Mouse (Mus musculus): ENCODE results near the gene Cdh22. TPM values are rescaled to one million over a fixed set of nuclear protein-coding genes. Genes with fewer than 3 reads are reported as not detected.

The Cdh22 gene
- polyA plus RNA-seq, 1 experiment, result 1.3 TPM

DNA sequence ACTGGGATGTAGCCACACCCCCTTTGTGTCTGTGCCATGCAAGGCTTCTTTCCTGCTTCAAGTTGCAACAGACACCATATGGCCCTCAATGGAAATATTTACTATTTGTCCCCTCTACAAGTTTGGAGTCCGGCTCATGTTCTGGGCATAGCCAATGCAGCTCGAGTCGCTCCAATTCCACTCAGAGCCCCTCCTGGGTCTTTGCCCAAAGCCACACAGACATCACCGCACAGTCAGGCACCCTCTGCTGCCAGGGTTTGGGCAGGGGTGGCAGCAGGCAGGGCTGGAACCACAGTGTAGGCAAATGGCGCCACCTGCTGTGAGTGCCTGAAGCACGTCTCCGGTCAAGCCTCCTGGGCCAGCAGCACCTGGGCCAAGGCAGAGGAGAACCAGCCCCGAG is 41.2 kb upstream of the Cdh22 start:
- no peaks in the 10 kb centered on the region for H3K27me3 ChIP-seq (ENCODE audit: control insufficient read depth, insufficient read depth, low read length)
- DNase-seq (ENCODE audit: low read depth in 1 of 2, low spot score in 2 of 2), result peak in 1 of 2 experiments; percentile 64
- H3K36me3 ChIP-seq (ENCODE audit: control insufficient read depth, insufficient read depth, low read length), result peaks cover 27% of the 10 kb centered on the region
- no peak overlapping the region for H3K4me3 ChIP-seq (ENCODE audit: extremely low read depth, insufficient read depth, insufficient read length)
- WGBS, result 32% methylated on average over 8 of the region's 8 CpGs
- no peak overlapping the region for H3K27ac ChIP-seq (ENCODE audit: insufficient read depth, low read length)
- no peaks in the 10 kb centered on the region; the same call in 1 of the 2 replicates for H3K4me1 ChIP-seq (ENCODE audit: control insufficient read depth, insufficient read depth, insufficient read length)
- TF ChIP-seq CTCF (IDR thresholded peaks at IDR 0.05; ENCODE audit: extremely low read depth, insufficient read depth, insufficient read length, insufficient replicate concordance) (peak; percentile 81; the same call in 1 of the 2 replicates), POLR2A (IDR thresholded peaks at IDR 0.05; ENCODE audit: low read depth, low read length) (no peak)

DNA sequence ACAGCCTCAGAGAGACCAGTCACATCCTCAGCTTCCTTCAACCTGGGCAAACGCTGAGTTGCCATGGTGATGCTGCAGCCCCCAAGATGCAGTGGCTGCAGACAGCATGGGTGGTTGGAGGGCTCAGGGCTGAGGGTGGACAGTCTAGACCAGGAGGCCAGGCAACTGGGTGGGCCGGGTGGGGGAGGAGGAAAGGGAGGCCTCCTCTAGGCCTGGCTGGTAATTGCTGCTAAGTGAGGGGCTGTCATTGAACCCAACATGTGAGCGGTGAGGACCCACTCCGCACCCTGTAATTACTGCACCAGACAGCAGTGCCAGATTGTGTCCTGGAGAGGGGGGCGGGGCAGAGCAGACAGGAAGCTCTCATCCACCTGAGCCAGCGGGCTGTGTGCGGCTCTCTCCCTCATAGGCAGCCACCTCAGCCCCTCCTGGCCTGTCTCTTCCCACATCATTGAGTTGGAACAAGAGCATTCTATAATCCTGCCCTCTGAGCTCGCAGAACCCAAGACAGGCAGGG is 40.5 kb upstream of the Cdh22 start:
- Histone ChIP-seq H3K27ac (ENCODE audit: insufficient read depth, low read length) (no peak overlapping the region), H3K27me3 (ENCODE audit: control insufficient read depth, insufficient read depth, low read length) (no peaks in the 10 kb centered on the region), H3K4me1 (ENCODE audit: control insufficient read depth, insufficient read depth, insufficient read length) (no peaks in the 10 kb centered on the region; the same call in 1 of the 2 replicates), H3K4me3 (ENCODE audit: extremely low read depth, insufficient read depth, insufficient read length) (no peak overlapping the region), H3K36me3 (ENCODE audit: control insufficient read depth, insufficient read depth, low read length) (peaks cover 20% of the 10 kb centered on the region)
- DNase-seq (ENCODE audit: low read depth in 1 of 2, low spot score in 2 of 2), result no peak
- WGBS, result 73% methylated on average over 8 of the region's 8 CpGs
- TF ChIP-seq CTCF (IDR thresholded peaks at IDR 0.05; ENCODE audit: extremely low read depth, insufficient read depth, insufficient read length, insufficient replicate concordance), result no peak
- TF ChIP-seq POLR2A (IDR thresholded peaks at IDR 0.05; ENCODE audit: low read depth, low read length), result no peak

DNA sequence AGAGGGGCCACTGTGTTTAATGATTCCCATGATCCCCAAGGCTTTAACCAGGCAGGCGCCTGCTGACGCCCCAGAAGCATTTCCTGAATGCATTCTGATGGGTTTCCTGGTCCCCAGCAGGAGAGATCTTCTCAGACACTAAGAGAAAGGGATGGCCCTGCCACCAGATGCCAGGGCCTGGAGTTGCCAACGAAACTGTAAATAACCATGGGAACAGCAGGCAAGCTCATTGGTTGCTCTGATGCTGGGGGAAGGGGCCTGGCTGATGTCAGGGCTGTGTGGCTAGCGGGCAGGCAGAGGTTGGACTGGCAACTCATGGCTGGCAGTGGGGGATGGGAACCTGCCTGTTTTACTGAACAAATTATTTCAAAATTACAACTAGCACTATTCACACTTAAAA is 38.9 kb upstream of the Cdh22 start:
- TF ChIP-seq CTCF (IDR thresholded peaks at IDR 0.05; ENCODE audit: extremely low read depth, insufficient read depth, insufficient read length, insufficient replicate concordance) (no peak), POLR2A (IDR thresholded peaks at IDR 0.05; ENCODE audit: low read depth, low read length) (no peak)
- DNase-seq (ENCODE audit: low read depth in 1 of 2, low spot score in 2 of 2), result no peak
- H3K36me3 ChIP-seq (ENCODE audit: control insufficient read depth, insufficient read depth, low read length), result peaks cover 14% of the 10 kb centered on the region
- no peaks in the 10 kb centered on the region for H3K27me3 ChIP-seq (ENCODE audit: control insufficient read depth, insufficient read depth, low read length)
- H3K4me3 ChIP-seq (ENCODE audit: extremely low read depth, insufficient read depth, insufficient read length), result no peak overlapping the region
- 48% methylated on average over 4 of the region's 4 CpGs for WGBS
- no peak overlapping the region for H3K27ac ChIP-seq (ENCODE audit: insufficient read depth, low read length)
- H3K4me1 ChIP-seq (ENCODE audit: control insufficient read depth, insufficient read depth, insufficient read length), result no peaks in the 10 kb centered on the region; the same call in 1 of the 2 replicates

DNA sequence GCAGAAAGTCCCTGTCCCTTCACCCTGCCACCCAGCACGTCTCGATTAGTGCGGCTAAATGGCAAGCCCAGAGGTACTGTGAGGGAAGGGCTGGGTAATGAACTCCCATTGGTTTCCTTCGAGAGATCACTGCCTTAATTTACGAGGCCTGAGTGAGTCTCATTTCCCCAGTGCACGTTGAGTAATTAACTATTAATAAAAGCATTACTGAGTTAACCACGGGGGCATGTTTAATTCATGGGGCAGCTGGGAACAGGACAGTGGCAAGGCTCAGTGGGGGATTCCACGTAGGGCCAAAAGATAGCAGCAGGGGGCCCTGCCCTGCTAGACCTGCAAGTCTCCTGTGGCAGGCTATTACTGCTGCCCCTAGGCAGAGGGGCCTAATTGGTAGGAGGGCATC is 36.7 kb upstream of the Cdh22 start:
- no peak for DNase-seq (ENCODE audit: low read depth in 1 of 2, low spot score in 2 of 2)
- TF ChIP-seq CTCF (IDR thresholded peaks at IDR 0.05; ENCODE audit: extremely low read depth, insufficient read depth, insufficient read length, insufficient replicate concordance) (no peak), POLR2A (IDR thresholded peaks at IDR 0.05; ENCODE audit: low read depth, low read length) (no peak)
- WGBS, result 33% methylated on average over 8 of the region's 8 CpGs
- Histone ChIP-seq H3K36me3 (ENCODE audit: control insufficient read depth, insufficient read depth, low read length) (no peaks in the 10 kb centered on the region), H3K27me3 (ENCODE audit: control insufficient read depth, insufficient read depth, low read length) (no peaks in the 10 kb centered on the region), H3K27ac (ENCODE audit: insufficient read depth, low read length) (no peak overlapping the region), H3K4me3 (ENCODE audit: extremely low read depth, insufficient read depth, insufficient read length) (no peak overlapping the region), H3K4me1 (ENCODE audit: control insufficient read depth, insufficient read depth, insufficient read length) (no peaks in the 10 kb centered on the region; the same call in 1 of the 2 replicates)

DNA sequence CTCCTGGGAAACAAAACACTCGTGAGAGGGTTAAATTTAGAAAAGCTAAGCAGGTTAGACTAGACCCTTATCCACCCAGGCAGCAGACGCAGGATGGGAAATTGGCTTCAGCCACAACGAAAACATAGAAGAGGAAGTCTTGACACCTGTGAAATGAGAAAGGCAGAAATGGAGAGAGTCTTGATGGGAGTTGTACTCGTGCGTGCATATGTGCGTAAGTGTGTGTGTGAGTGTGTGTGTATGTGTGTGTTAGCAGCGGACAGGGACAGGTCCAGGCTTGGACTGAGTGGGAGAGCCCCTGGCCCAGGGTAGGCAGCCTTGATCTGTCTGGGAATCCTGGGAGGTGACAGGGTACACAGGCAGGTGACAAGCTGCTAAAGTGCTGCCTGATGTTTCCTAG is 36.2 kb upstream of the Cdh22 start:
- no peaks in the 10 kb centered on the region; the same call in 1 of the 2 replicates for H3K4me1 ChIP-seq (ENCODE audit: control insufficient read depth, insufficient read depth, insufficient read length)
- no peak overlapping the region for H3K27ac ChIP-seq (ENCODE audit: insufficient read depth, low read length)
- no peaks in the 10 kb centered on the region for H3K36me3 ChIP-seq (ENCODE audit: control insufficient read depth, insufficient read depth, low read length)
- DNase-seq (ENCODE audit: low read depth in 1 of 2, low spot score in 2 of 2), result peak in 1 of 2 experiments; percentile 26
- TF ChIP-seq POLR2A (IDR thresholded peaks at IDR 0.05; ENCODE audit: low read depth, low read length), result no peak
- TF ChIP-seq CTCF (IDR thresholded peaks at IDR 0.05; ENCODE audit: extremely low read depth, insufficient read depth, insufficient read length, insufficient replicate concordance), result no peak
- no peaks in the 10 kb centered on the region for H3K27me3 ChIP-seq (ENCODE audit: control insufficient read depth, insufficient read depth, low read length)
- WGBS, result 11% methylated on average over 7 of the region's 7 CpGs
- H3K4me3 ChIP-seq (ENCODE audit: extremely low read depth, insufficient read depth, insufficient read length), result no peak overlapping the region

DNA sequence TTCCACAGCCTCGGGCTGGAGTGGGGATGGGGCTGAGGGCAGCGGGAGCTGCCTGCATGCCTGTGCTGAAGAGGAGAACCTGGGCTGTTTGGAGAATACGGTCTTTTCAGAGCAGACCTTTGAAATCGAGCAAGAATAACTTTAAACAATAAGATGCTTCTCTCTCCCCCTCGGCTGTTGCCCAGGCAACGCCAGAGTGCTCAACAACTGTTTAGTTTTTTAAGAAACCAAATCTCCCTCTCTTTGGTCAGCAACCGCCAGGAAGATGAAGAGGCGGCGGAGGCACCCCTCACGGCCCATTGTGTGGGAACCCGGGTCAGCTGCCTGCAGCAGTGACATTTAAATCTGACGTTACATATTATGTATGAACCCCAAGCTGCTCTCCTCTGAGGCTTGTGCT is 32.1 kb upstream of the Cdh22 start:
- no peak for TF ChIP-seq CTCF (IDR thresholded peaks at IDR 0.05; ENCODE audit: extremely low read depth, insufficient read depth, insufficient read length, insufficient replicate concordance)
- TF ChIP-seq POLR2A (IDR thresholded peaks at IDR 0.05; ENCODE audit: low read depth, low read length), result no peak
- no peaks in the 10 kb centered on the region for H3K27me3 ChIP-seq (ENCODE audit: control insufficient read depth, insufficient read depth, low read length)
- 41% methylated on average over 12 of the region's 12 CpGs for WGBS

DNA sequence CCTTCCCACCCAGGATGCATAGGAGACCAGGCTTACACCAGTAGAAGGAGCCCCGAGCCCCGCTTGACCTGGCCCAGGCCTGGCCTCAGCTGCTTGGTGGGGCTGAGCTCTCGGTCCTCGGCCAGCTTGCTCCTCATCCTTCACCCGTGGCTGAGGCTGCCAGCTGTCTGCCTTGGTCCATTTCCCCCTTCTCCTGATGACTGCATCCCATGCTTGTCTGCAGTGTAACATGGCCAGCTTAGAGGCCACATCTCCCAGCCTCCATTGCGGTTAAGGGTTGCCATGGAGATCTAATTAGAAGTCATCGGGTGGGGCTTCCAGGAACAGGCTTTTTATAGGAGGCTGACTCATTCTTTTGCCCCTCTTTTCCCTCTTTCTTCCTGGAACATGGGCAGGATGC is 29.2 kb upstream of the Cdh22 start:
- Histone ChIP-seq H3K36me3 (ENCODE audit: control insufficient read depth, insufficient read depth, low read length) (no peaks in the 10 kb centered on the region), H3K27me3 (ENCODE audit: control insufficient read depth, insufficient read depth, low read length) (no peaks in the 10 kb centered on the region), H3K4me3 (ENCODE audit: extremely low read depth, insufficient read depth, insufficient read length) (no peak overlapping the region), H3K4me1 (ENCODE audit: control insufficient read depth, insufficient read depth, insufficient read length) (no peaks in the 10 kb centered on the region), H3K27ac (ENCODE audit: insufficient read depth, low read length) (no peak overlapping the region)
- WGBS, result 63% methylated on average over 7 of the region's 7 CpGs
- TF ChIP-seq CTCF (IDR thresholded peaks at IDR 0.05; ENCODE audit: extremely low read depth, insufficient read depth, insufficient read length, insufficient replicate concordance) (no peak), POLR2A (IDR thresholded peaks at IDR 0.05; ENCODE audit: low read depth, low read length) (no peak)
- DNase-seq (ENCODE audit: low read depth in 1 of 2, low spot score in 2 of 2), result no peak

More for the DNA sequence above, 32.1 kb upstream of the Cdh22 start:
- Histone ChIP-seq H3K4me1 (ENCODE audit: control insufficient read depth, insufficient read depth, insufficient read length) (no peaks in the 10 kb centered on the region; the same call in 1 of the 2 replicates), H3K36me3 (ENCODE audit: control insufficient read depth, insufficient read depth, low read length) (no peaks in the 10 kb centered on the region), H3K27ac (ENCODE audit: insufficient read depth, low read length) (no peak overlapping the region), H3K4me3 (ENCODE audit: extremely low read depth, insufficient read depth, insufficient read length) (no peak overlapping the region)
- DNase-seq (ENCODE audit: low read depth in 1 of 2, low spot score in 2 of 2), result no peak
